Mouse (Mus musculus) liver, embryonic 13.5 days (tissue): ENCODE measurements around the gene Ccl5. TPM values are rescaled to one million over a fixed set of nuclear protein-coding genes. Genes with fewer than 3 reads are reported as not detected.

Experiments used
- ATAC-seq: fragments of 200-750 bp; cut with Nextera tagmentation; 2 replicates; pipeline ENCODE4 v1.8.0; 2017; ENCODE audit warnings: low read depth, mild to moderate bottlenecking, moderate number of reproducible peaks, moderate library complexity
- DNase-seq: peaks from one replicate; pipeline ENCODE4 v3.0.0; 2022
- H3K27ac ChIP-seq: fragments of 300-500 bp; sonication (generic); 2 replicates; pipeline ENCODE4 v1.5.1; 2015; ENCODE audit warnings: moderate library complexity, mild to moderate bottlenecking, inconsistent platforms
- H3K27me3 ChIP-seq: fragments of 300-500 bp; sonication (generic); 2 replicates; pipeline ENCODE4 v1.6.1; 2015; ENCODE audit warnings: mild to moderate bottlenecking, inconsistent platforms
- H3K36me3 ChIP-seq: fragments of 300-500 bp; sonication (generic); 2 replicates; pipeline ENCODE4 v1.6.1; 2015; ENCODE audit warnings: mild to moderate bottlenecking, inconsistent platforms
- H3K4me1 ChIP-seq: fragments of 300-500 bp; sonication (generic); replicated peaks from 2 replicates; pipeline ENCODE4 v1.6.1; 2015; ENCODE audit warnings: inconsistent platforms
- H3K4me2 ChIP-seq: fragments of 300-500 bp; sonication (generic); 2 replicates; pipeline ENCODE4 v1.6.1; 2015; ENCODE audit warnings: inconsistent platforms, mild to moderate bottlenecking, moderate library complexity
- H3K4me3 ChIP-seq: fragments of 300-500 bp; sonication (generic); replicated peaks from 2 replicates; pipeline ENCODE4 v1.5.1; 2015; ENCODE audit warnings: mild to moderate bottlenecking, inconsistent platforms
- H3K9ac ChIP-seq: fragments of 300-500 bp; sonication (generic); 2 replicates; pipeline ENCODE4 v1.6.1; 2015; ENCODE audit warnings: mild to moderate bottlenecking, inconsistent platforms
- H3K9me3 ChIP-seq: fragments of 300-500 bp; sonication (generic); replicated peaks from 2 replicates; pipeline ENCODE4 v1.6.1; 2016; ENCODE audit warnings: inconsistent platforms
- WGBS: fragments of 180-500 bp; shearing (Covaris S2); methylation state at CpG from one replicate; pipeline ENCODE4 v1.1.7; 2015; ENCODE audit not compliant: insufficient replicate concordance; 5-methylcytosine and 5-hydroxymethylcytosine counted together
- polyA plus RNA-seq: library from polyadenylated mRNA; unstranded; fragments of >200 nt; fragmentation: Nextera tagmentation; extraction: Ambion mirVana; gene quantifications from 2 replicates; pipeline ENCODE4 v1.2.1, GENCODE M21; 2015

Ccl5 gene
- polyA plus RNA-seq, 1 experiment from 2014 or later: 0.21 TPM

DNA sequence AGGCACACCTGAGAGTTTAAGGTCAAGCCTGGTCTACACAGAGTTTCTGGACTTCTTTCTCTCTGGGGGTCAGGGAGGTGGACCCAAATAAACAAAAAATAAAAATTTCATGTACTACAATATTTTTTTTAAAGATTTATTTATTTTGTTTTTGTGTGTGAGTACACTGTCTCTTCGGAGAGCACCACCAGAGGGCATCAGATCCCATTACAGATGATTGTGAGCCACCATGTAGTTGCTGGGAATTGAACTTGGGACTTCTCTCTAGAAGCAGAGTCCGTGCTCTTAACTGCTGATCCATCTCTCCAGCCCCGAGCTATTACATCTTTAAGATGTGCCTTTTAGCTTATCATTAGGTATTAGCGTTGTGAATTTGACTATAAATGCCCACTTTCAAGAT lies 38.8 kb downstream of the Ccl5 start:
- no peak for DNase-seq
- WGBS: 69% methylated on average over 4 of the region's 4 CpGs
- H3K4me1 ChIP-seq: no peaks in the 10 kb centered on the region

More for the DNA sequence above, 38.8 kb downstream of the Ccl5 start:
- H3K27me3 ChIP-seq: no peaks in the 10 kb centered on the region
- no peak overlapping the region for H3K4me2 ChIP-seq
- no peaks in the 10 kb centered on the region for H3K9me3 ChIP-seq
- no peak for ATAC-seq
- no peak overlapping the region for H3K27ac ChIP-seq
- no peak overlapping the region for H3K4me3 ChIP-seq
- peaks cover 45% of the 10 kb centered on the region for H3K36me3 ChIP-seq
- no peak overlapping the region for H3K9ac ChIP-seq

Other genes with a start within 250 kb of the Ccl5 start
- 21.6 and 24.7 TPM in 2 replicates for gene Slfn14, start 243.8 kb downstream of the Ccl5 start, polyA plus RNA-seq
- 19.3 and 25.5 TPM in 2 replicates for gene Ap2b1, start 231.5 kb downstream of the Ccl5 start, polyA plus RNA-seq
- 5.5 and 7.7 TPM in 2 replicates for gene Pex12, start 227.9 kb downstream of the Ccl5 start, polyA plus RNA-seq
- gene Rasl10b, start 121.4 kb downstream of the Ccl5 start, polyA plus RNA-seq: 0.20 and 0.27 TPM in 2 replicates
- gene Gas2l2, start 101.1 kb downstream of the Ccl5 start, polyA plus RNA-seq: not detected in 2 replicates
- 0.65 and 0.78 TPM in 2 replicates for gene 1700020L24Rik, start 92.8 kb downstream of the Ccl5 start, polyA plus RNA-seq
- 0.47 and 0.50 TPM in 2 replicates for gene Mmp28, start 67.4 kb downstream of the Ccl5 start, polyA plus RNA-seq
- gene Taf15, start 57.4 kb downstream of the Ccl5 start, polyA plus RNA-seq: 4.7 and 5.4 TPM in 2 replicates
- not detected in 2 replicates for gene Heatr9, start 8.3 kb downstream of the Ccl5 start, polyA plus RNA-seq
- gene Ccl9, start 48.1 kb upstream of the Ccl5 start, polyA plus RNA-seq: 16.5 and 16.8 TPM in 2 replicates
- 8.5 and 8.8 TPM in 2 replicates for gene Ccl6, start 62.6 kb upstream of the Ccl5 start, polyA plus RNA-seq
- not detected in 2 replicates for gene Rpl9-ps1, start 115.1 kb upstream of the Ccl5 start, polyA plus RNA-seq
- 0.79 and 0.92 TPM in 2 replicates for gene Ccl3, start 118.8 kb upstream of the Ccl5 start, polyA plus RNA-seq
- gene Ccl4, start 132.1 kb upstream of the Ccl5 start, polyA plus RNA-seq: 0.46 and 0.74 TPM in 2 replicates
- 5.8 and 8.0 TPM in 2 replicates for gene Wfdc17, start 173.5 kb upstream of the Ccl5 start, polyA plus RNA-seq
- not detected in 2 replicates for gene Wfdc18, start 178.5 kb upstream of the Ccl5 start, polyA plus RNA-seq
- gene Wfdc21, start 216.4 kb upstream of the Ccl5 start, polyA plus RNA-seq: 4.0 and 6.1 TPM in 2 replicates
- 7.8 and 8.2 TPM in 2 replicates for gene Heatr6, start 223.2 kb upstream of the Ccl5 start, polyA plus RNA-seq